Mouse (Mus musculus) CH12.LX (cell line): ENCODE data around the gene Nelfb.

Source experiments
- CTCF ChIP-seq, 2 experiments: IDR thresholded peaks in 1 of 2; conservative IDR thresholded peaks in 1 of 2; 2 replicates each; pipeline ENCODE4 v1.5.1; 2011 to 2012; ENCODE audit warnings: low read depth in 2 of 2, low read length in 2 of 2, improper control_type of control experiment in 1 of 2, inconsistent platforms in 1 of 2, mild to moderate bottlenecking in 1 of 2, moderate library complexity in 1 of 2
- RCOR1 ChIP-seq: conservative IDR thresholded peaks from 2 replicates; pipeline ENCODE4 v1.6.1; 2012; ENCODE audit warnings: low read depth, mild to moderate bottlenecking, inconsistent platforms, low read length, improper control_type of control experiment

DNA sequence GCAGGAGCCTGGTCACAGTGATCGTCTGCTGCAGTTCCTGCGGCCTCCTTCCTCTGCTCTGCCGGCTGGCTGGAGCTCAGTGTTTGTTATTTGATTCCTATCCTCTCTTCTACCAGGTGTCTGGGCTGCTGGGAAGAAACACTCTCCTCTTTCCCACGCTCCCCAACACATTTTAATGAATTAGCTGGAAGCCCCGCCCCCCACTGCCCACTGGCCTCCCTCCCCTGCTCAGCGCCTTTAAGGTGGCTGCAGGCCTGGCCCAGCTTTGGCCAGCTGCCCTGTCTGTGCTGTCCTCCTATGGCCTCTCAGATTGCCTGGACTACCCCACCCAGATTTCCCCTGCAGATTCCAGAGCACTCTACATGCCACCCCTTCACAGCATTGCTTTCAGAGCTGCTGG, 33.6 kb downstream of the Nelfb start:
- no peak for TF ChIP-seq CTCF (conservative IDR thresholded peaks at IDR 0.05 in 1 of 2, IDR thresholded peaks at IDR 0.05 in 1 of 2; ENCODE audit: low read depth in 2 of 2, low read length in 2 of 2)
- TF ChIP-seq RCOR1 = no peak
